Mouse (Mus musculus) intestine, postnatal 0 days (tissue): ENCODE results near the gene Tmem50b. TPM values are rescaled to one million over a fixed set of nuclear protein-coding genes. Genes with fewer than 3 reads are reported as not detected.
A peak's percentile ranks its signal among the peaks of the same experiment; 100 is the strongest.
"Not testable (repeated sequence)": the region's sequence is repeated elsewhere in the genome, so short reads cannot be mapped to it uniquely, and the experiment has no call there.

Source experiments
- ATAC-seq: fragments of 200-750 bp; cut with Nextera tagmentation; 2 replicates; pipeline ENCODE4 v1.8.0; 2017; ENCODE audit warnings: mild to moderate bottlenecking, moderate TSS enrichment, moderate library complexity
- H3K27ac ChIP-seq: fragments of 300-500 bp; sonication (generic); 2 replicates; pipeline ENCODE4 v1.5.1; 2014; ENCODE audit warnings: mild to moderate bottlenecking, low read depth, low read length, moderate library complexity
- H3K27me3 ChIP-seq: fragments of 300-500 bp; sonication (generic); replicated peaks from 2 replicates; pipeline ENCODE4 v1.6.1; 2014; ENCODE audit warnings: low read length, mixed read lengths; ENCODE audit not compliant: control insufficient read depth, insufficient read depth
- H3K36me3 ChIP-seq: fragments of 300-500 bp; sonication (generic); 2 replicates; pipeline ENCODE4 v1.6.1; 2014; ENCODE audit warnings: mild to moderate bottlenecking, moderate library complexity; ENCODE audit not compliant: control insufficient read depth, insufficient read depth
- H3K4me1 ChIP-seq: fragments of 300-500 bp; sonication (generic); replicated peaks from 2 replicates; pipeline ENCODE4 v1.6.1; 2014; ENCODE audit warnings: antibody characterized with exemption, low read length, mixed read lengths; ENCODE audit not compliant: control insufficient read depth, insufficient read depth
- H3K4me2 ChIP-seq: fragments of 300-500 bp; sonication (generic); replicated peaks from 2 replicates; pipeline ENCODE4 v1.6.1; 2014; ENCODE audit warnings: low read depth, mild to moderate bottlenecking, moderate library complexity
- H3K4me3 ChIP-seq: fragments of 300-500 bp; sonication (generic); 2 replicates; pipeline ENCODE4 v1.5.1; 2014; ENCODE audit warnings: low read depth, low read length
- H3K9ac ChIP-seq: fragments of 300-500 bp; sonication (generic); 2 replicates; pipeline ENCODE4 v1.6.1; 2014; ENCODE audit warnings: mild to moderate bottlenecking, low read depth, low read length
- H3K9me3 ChIP-seq: fragments of 300-500 bp; sonication (generic); 2 replicates; pipeline ENCODE4 v1.6.1; 2016; ENCODE audit warnings: mixed run types; ENCODE audit not compliant: control insufficient read depth
- CTCF ChIP-seq: sonication (generic); IDR thresholded peaks from 2 replicates; pipeline ENCODE4 v1.5.1; 2016; ENCODE audit warnings: low read depth, mild to moderate bottlenecking, control low read depth, antibody characterized with exemption, moderate library complexity
- WGBS: fragments of 180-500 bp; shearing (Covaris S2); extraction: QIAGEN DNeasy Blood & Tissue Kit; methylation state at CpG from one replicate; pipeline ENCODE4 v1.1.7; 2014; 5-methylcytosine and 5-hydroxymethylcytosine counted together
- polyA plus RNA-seq: library from polyadenylated mRNA; unstranded; fragments of >200 nt; fragmentation: Nextera tagmentation; extraction: Ambion mirVana; gene quantifications from 2 replicates; pipeline ENCODE4 v1.2.1, GENCODE M21; 2015

Tmem50b gene
- 24.9 and 28.0 TPM in 2 replicates for polyA plus RNA-seq

- Histone ChIP-seq H3K4me2 (peak within 1 kb of the TSS; percentile 89), H3K4me3 (peak within 1 kb of the TSS; percentile 68), H3K36me3 (no peaks in the 10 kb centered on the region; the same call in 1 of the 2 replicates), H3K9ac (peak within 1 kb of the TSS; percentile 62), H3K4me1 (peaks cover 5% of the 10 kb centered on the region), H3K9me3 (no peaks in the 10 kb centered on the region), H3K27me3 (no peaks in the 10 kb centered on the region), H3K27ac (0 out of 2 replicates have a peak within 1 kb of the TSS, but pooled peaks have one; percentile 24)
- 0% methylated on average over 30 of the region's 34 CpGs for WGBS
- no peak for TF ChIP-seq CTCF
- ATAC-seq: peak; percentile 98
Measured at GRCm38 (mm10) chr16:91597672-91598010, at the start of gene Tmem50b. TSS of gene Tmem50b (minus strand) at chr16:91597800.

GRCm38 (mm10) chr16:91646681-91647419 lies 49.2 kb upstream of the Tmem50b start, which contains the start of gene Gart:
TSS of gene Gart (minus strand) at chr16:91646952.
- no peaks in the 10 kb centered on the region for H3K4me1 ChIP-seq
- under 1% methylated on average over 59 of the region's 59 CpGs for WGBS
- H3K4me2 ChIP-seq: peak within 1 kb of the TSS; percentile 93
- peak; percentile 84 for ATAC-seq
- peak within 1 kb of the TSS; percentile 81 for H3K9ac ChIP-seq
- peaks cover 17% of the 10 kb centered on the region for H3K36me3 ChIP-seq
- peak within 1 kb of the TSS; percentile 80 for H3K4me3 ChIP-seq
- no peaks in the 10 kb centered on the region for H3K27me3 ChIP-seq
- peak within 1 kb of the TSS; percentile 99 for H3K27ac ChIP-seq
- TF ChIP-seq CTCF: no peak
- H3K9me3 ChIP-seq: no peaks in the 10 kb centered on the region

- ATAC-seq: no peak
- Histone ChIP-seq H3K36me3 (peaks cover 15% of the 10 kb centered on the region), H3K27me3 (no peaks in the 10 kb centered on the region), H3K4me3 (peak overlapping the region; percentile 80), H3K9me3 (no peaks in the 10 kb centered on the region), H3K4me1 (no peaks in the 10 kb centered on the region), H3K9ac (peak overlapping the region; percentile 81), H3K27ac (no peak overlapping the region), H3K4me2 (peak overlapping the region; percentile 93)
- under 1% methylated on average over 11 of the region's 11 CpGs for WGBS
- peak; percentile 42 for TF ChIP-seq CTCF
Measured at GRCm38 (mm10) chr16:91645995-91646602, 48.5 kb upstream of the Tmem50b start.

- H3K4me2 ChIP-seq, H3K27ac ChIP-seq, H3K9me3 ChIP-seq, H3K9ac ChIP-seq, H3K27me3 ChIP-seq, ATAC-seq, H3K4me1 ChIP-seq, H3K4me3 ChIP-seq: not testable (repeated sequence)
- WGBS: no CpG with 5 or more reads among the region's 2 CpGs
- H3K36me3 ChIP-seq: peaks cover 12% of the 10 kb centered on the region
Measured at GRCm38 (mm10) chr16:91645420-91645819, 47.8 kb upstream of the Tmem50b start.

GRCm38 (mm10) chr16:91644901-91645300 lies 47.3 kb upstream of the Tmem50b start:
- no peak overlapping the region for H3K27ac ChIP-seq
- H3K36me3 ChIP-seq: peaks cover 16% of the 10 kb centered on the region
- no peak overlapping the region for H3K4me2 ChIP-seq
- WGBS: 75% methylated on average over 2 of the region's 2 CpGs
- ATAC-seq: no peak
- H3K4me1 ChIP-seq: no peaks in the 10 kb centered on the region
- TF ChIP-seq CTCF: no peak
- H3K4me3 ChIP-seq: no peak overlapping the region
- H3K27me3 ChIP-seq: no peaks in the 10 kb centered on the region
- H3K9ac ChIP-seq: no peak overlapping the region
- H3K9me3 ChIP-seq: no peaks in the 10 kb centered on the region

GRCm38 (mm10) chr16:91640171-91640570 lies 42.6 kb upstream of the Tmem50b start:
- Histone ChIP-seq H3K27me3 (no peaks in the 10 kb centered on the region), H3K4me1 (no peaks in the 10 kb centered on the region), H3K9ac (no peak overlapping the region), H3K36me3 (peaks cover 60% of the 10 kb centered on the region), H3K4me3 (no peak overlapping the region), H3K9me3 (no peaks in the 10 kb centered on the region), H3K27ac (no peak overlapping the region), H3K4me2 (no peak overlapping the region)
- ATAC-seq: no peak
- WGBS: 92% methylated on average over 8 of the region's 8 CpGs
- no peak for TF ChIP-seq CTCF
